Mouse (Mus musculus): ENCODE data around the gene Kif24.

DNA sequence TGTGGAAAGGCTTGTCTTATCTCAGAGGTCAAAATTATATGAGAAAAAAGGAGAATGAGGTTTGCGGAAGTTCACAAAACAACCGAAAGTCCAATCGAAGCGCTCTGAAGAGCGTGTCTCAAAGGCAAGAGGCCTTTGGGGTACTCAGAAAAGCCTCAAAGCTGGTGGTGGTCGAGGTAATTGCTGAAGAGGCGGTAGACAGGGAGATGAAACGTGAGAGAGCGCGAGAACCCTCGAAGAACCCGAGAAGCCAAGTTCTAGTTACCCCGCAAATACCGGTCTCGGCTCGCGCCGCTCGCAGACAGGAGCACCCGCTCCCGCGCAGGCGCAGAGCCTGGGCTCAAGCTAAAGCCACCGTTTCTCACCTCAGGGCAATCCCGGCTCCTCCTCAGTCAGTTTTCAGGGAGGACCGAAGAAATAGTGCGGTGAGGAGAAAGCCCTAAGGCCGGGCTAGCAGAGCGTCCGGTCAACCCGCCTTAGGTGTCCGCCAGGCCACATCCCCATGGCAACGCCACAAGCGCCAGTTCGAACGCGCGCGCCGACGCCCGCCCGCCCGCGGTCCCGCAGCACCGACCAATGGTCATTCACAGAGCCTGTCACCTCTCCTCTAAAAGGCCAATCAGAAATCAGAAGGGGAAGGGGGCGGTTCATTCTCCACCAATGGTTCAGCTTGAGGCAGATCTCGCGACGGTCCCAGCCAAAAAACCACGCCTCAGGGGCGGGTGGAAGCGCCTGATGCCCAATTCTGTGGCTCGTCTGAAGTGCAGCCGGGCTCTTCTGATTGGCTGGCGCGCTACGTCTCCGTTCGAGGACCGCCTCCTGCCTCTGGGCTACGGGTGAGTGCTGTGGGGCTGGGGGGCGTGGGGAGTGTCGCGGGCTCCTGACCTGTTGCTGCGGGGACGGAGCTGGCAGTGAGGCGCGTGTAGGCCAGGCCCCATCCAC is at the start of gene Kif24, which contains the start of gene Nudt2:
- no peak for TF ChIP-seq GATA1 (IDR thresholded peaks at IDR 0.05; ENCODE audit: borderline replicate concordance, low read length)
- TF ChIP-seq FLI1 (IDR thresholded peaks at IDR 0.05; ENCODE audit: low read length), result no peak
